Mouse (Mus musculus): ENCODE results near the gene Akap8l.

DNA sequence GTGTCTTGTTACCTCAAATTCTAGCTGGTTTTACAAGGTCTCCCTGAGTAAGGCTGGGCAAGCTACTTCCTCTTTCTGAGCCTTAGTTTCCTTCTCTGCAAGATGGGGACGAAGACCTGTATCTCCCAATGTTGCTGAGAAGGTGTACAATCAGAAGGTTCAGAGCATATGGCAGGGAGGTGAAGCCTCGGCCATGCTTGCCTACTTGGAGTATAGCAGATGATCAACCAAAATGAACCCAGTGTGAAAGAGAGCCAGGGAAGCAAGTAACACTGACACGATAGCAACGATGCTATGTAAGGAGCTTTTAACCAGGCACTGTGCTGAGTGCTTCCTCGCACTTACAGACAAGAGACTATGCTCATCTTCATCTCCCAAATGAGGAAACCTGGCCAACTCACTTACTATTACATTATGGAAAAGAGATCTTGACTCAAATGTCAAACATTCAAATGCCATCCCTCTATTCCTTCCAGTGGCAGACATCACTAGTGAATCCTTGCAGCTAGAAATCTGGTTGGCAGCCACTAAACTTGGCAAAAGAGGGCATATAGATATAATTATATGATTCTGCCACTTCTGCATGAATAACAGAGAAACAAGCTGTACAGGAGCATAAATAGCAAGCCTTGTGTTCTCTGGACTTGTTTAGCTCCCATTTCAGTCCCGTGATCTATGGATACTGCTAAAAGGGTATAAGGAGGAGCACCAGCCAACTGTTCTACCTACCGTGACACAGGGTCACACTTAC lies 8.0 kb upstream of the Akap8l start:
- TF ChIP-seq CTCF (IDR thresholded peaks at IDR 0.05; ENCODE audit: low read depth, low read length) (no peak), POLR2A (IDR thresholded peaks at IDR 0.05; ENCODE audit: borderline replicate concordance, low read depth, low read length) (no peak)

All from bone marrow macrophage, adult 2 months (primary cell).